Mouse (Mus musculus) adrenal gland, postnatal 4 days (tissue): ENCODE data around the gene Prrxl1. TPM values are rescaled to one million over a fixed set of nuclear protein-coding genes. Genes with fewer than 3 reads are reported as not detected.

ENCODE experiments used
- DNase-seq, 2 experiments: peaks; one replicate each; pipeline ENCODE4 v3.0.0; 2021 to 2022; ENCODE audit warnings: low spot score in 2 of 2, mixed read lengths in 2 of 2
- total RNA-seq, 2 experiments: library from RNA; stranded (reverse); gene quantifications; 2 replicates each; pipeline ENCODE4 v1.2.3; 2021

Prrxl1 gene
- total RNA-seq, 2 experiments from 2014 or later: 0.93 to 1.0 TPM

- DNase-seq: no peak
Measured at GRCm38 (mm10) chr14:32624811-32625210, 25.6 kb downstream of the Prrxl1 start.

GRCm38 (mm10) chr14:32627271-32627670 is 28.1 kb downstream of the Prrxl1 start:
- no peak for DNase-seq

GRCm38 (mm10) chr14:32628584-32628983 is 29.4 kb downstream of the Prrxl1 start:
- DNase-seq: no peak

DNA sequence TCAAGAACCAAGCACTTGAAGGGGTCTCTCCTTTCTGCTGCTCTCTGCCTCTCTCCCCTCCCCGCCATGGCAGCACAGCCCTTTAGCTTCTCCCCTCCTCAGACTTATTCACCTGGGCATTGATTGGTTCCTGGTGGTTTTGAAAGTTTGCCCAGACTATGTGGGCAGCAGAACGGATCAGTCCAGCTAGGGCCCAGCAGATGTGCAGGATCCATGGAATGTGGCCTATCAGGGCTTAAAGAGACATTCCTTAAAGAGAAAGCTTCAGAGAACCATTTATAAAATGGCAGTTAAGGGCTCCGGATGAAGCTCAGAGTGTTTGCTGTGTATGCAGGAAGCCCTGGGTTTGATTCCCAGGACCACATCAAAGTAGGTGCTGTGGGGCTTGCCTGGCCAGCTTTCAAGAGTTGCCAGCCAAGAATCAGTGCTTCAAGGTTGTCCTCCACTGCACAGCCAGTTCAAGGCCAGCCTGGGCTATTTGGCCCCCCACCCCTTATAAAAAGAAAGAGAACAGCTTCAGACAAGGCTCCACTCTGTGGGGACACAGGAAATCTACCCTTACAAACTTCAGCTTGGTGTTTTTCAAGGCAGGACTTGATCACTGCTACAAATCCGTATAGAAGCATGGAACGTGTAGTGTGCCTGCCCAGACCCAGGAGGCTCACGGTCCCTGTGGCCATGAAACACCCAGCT is 33.8 kb downstream of the Prrxl1 start:
- DNase-seq: no peak

DNA sequence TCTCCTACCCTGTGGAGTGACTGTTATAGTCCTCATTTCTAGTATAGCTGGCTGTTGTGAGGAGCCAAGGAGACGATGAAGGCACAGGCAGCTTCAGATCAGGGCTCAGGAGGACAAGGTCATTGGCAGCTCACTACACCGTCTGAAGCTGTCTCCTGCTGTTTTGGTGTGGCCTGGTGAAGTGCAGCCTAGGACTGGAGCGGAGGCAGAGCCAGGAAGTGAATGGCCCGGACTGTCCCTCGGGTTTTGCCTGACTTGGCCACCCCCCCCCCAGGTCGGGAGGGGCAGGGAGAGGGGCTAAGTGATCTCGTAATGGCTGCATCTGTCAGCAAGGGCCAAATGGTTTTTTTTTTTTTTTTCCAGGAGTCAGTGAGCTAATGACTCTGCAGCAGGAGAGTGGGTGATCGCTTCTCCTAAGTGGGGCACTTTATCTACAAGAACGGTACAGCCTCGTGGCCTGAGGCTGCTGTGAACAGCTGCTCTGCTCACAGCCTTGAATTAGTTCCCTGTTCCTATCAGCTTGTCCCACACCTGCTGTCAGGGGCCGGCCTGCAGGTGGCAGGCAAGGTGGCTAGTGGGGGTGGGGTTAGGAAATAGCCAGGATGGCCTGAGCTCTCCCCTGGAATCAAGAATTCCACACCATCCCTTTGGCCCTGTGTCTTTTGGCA is 34.9 kb downstream of the Prrxl1 start:
- no peak for DNase-seq

DNA sequence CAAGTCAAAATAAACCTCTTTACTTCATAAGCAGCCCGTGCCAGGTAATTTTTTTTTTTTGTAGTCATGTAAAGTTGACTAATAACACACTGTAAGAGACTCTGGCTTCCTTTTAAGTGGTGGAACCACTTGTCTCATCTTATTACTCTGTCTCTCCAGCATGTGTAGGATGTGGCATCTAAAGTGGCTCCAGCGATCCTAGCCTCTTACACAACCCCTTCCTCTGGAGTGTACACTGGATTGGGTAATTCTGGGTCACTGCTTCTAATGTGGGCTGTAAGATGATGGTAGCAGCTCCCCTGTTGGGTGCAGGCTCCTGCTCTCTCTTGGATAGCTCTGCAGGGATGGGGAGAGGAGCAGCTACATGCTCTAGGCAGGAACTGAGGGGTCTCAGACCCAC is 39.3 kb downstream of the Prrxl1 start:
- DNase-seq: no peak

GRCm38 (mm10) chr14:32659781-32660180 is 60.6 kb downstream of the Prrxl1 start:
- no peak for DNase-seq

DNA sequence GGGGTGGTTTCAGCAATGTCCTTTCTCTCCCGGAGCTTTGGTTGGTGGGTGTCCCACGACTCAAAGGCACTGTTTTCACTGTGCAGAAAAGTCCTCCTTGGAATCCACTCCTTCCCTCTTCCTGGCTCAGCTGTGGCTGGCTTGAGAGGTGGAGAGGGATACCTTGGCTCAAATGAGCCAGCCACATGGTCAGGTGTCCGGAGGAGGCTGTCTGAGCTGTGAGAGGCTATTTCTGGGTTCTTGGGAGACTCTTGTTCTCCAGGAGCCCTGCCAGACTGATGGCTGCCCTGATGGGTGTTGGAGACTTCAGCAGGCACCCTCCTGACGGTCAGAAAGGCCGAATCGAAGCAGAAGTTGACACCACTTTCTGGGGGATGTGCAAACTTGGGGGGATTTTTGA is 63.9 kb downstream of the Prrxl1 start:
- DNase-seq: no peak

DNA sequence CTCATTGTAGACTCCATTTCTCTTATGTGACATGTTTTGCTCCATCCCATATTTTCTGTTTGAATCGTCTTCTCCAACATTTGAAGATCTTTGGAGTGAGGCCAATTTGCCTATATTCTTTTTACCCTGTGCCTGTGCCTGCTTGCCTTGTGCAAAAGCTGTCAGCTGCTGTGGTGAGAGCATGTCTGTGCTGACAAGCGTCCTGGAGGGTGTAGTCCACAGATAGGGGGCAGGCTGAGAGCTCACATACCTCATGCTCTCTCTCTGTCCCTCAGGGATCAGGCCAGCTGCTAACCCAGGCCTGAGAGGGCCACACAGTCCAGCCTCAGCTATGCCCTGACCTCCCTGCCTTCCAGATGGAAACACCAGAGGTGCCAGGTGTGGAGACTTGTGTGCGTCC is 74.0 kb downstream of the Prrxl1 start:
- DNase-seq: no peak

DNA sequence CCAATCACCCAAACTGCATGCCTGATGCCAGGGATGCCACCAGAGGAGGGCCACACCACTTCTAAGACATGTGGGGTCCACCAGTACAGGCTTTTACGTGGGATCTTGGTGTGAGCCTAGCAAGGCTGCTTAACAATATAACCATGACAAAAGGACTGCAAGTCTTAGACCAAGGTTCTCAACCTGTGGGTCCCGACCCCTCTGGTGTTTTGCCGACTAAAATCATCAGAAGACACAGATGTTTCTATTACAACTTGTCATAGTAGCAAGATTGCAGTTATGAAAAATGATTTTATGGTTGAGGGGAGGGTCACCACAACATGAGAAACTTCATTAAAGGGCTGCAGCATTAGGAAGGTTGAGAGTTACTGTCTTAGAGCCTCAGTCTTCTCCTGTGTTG is 79.4 kb downstream of the Prrxl1 start:
- DNase-seq: no peak

- DNase-seq: no peak
Measured at GRCm38 (mm10) chr14:32681603-32682002, 82.4 kb downstream of the Prrxl1 start.

DNA sequence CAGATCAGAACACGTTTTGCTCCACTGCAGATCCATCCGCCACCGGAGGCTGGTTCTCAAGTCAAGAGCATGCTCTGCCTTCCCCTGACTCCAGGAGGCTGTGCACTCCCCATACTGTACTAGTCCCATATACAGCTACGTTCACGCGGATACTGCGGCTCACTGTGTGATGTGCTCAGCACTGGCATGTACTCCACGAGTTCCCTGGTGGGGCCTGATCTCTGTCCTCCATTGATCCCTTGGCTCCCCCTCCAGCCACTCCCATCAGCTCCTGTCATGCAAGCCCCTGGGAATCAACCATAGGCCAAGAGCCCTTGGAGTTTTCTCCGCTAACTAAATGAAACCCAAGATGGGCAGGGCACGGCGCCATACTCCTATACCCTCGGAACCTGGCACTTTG is 83.3 kb downstream of the Prrxl1 start:
- DNase-seq: no peak

DNA sequence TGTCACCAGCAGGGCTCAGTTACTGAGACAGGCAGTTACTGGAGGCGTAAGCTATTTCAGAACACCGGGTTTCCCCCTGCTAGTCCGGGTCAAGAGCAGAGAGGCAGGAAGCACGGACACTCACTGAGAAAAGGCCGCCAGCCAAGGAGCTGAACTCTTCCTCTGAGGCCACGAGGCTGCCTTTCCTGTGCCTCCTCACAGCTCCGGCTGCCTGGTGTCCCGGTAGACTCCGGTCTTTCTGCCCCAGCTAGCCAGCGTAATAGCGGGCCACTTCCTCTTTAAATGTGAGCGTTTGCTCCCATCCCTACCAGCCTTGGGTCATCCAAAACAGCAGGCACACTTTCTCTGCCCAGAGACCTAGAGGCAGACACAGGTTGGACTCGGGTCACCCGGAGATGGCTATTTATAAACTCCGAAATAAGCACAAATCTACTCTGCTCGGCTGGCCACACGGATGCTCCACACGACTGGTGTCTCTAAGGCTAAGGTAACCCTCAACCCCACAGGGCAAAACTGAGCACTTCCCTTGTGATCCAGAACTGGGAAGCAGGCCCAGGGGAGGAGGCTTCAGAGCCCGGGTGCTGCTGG is 84.1 kb downstream of the Prrxl1 start:
- peak in 1 of 2 experiments; percentile 8 for DNase-seq

- no peak for DNase-seq
Measured at GRCm38 (mm10) chr14:32683982-32684734, 85.0 kb downstream of the Prrxl1 start.

- DNase-seq: no peak
Measured at GRCm38 (mm10) chr14:32684735-32685105, 85.5 kb downstream of the Prrxl1 start.

- no peak for DNase-seq
Measured at GRCm38 (mm10) chr14:32685124-32685826, 86.1 kb downstream of the Prrxl1 start, which contains the start of gene 3425401B19Rik. Gene 3425401B19Rik, minus strand, starts transcription at chr14:32685293.

- DNase-seq: no peak
Measured at GRCm38 (mm10) chr14:32695906-32696305, 96.7 kb downstream of the Prrxl1 start.

GRCm38 (mm10) chr14:32696344-32696743 is 97.1 kb downstream of the Prrxl1 start:
- no peak for DNase-seq

GRCm38 (mm10) chr14:32697774-32698173 is 98.6 kb downstream of the Prrxl1 start:
- peak in 1 of 2 experiments; percentile 17 for DNase-seq

DNA sequence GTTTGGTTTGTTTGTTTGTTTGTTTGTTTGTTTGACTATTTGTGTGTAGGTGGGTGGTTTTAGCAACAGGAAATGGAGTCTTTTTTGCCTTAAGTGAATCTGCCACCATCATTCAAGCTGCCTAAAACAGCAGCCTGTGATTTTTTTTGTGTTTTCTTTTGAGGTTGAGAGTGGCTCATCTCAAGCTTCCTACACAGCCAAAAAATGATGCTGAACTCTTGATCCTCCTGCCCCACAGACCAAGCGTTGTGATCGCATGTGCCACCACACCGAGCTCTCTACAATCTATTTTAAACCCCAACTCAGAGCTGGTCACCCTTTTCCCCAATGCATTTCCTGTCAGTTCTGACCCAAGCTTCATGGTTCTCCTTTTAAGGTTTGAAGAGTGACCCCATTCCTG is 99.3 kb downstream of the Prrxl1 start:
- no peak for DNase-seq
